Mouse (Mus musculus): ENCODE data around the gene Arpc4. TPM values are rescaled to one million over a fixed set of nuclear protein-coding genes. Genes with fewer than 3 reads are reported as not detected.

The Arpc4 gene
- polyA plus RNA-seq, 1 experiment from 2014 or later = 360 TPM

- H3K9me3 ChIP-seq = no peaks in the 10 kb centered on the region
- H3K27me3 ChIP-seq = no peaks in the 10 kb centered on the region
- WGBS = 93% methylated on average over 5 of the region's 5 CpGs
- H3K4me2 ChIP-seq (replicated peaks) = no peak overlapping the region
- H3K27ac ChIP-seq (replicated peaks) = no peak overlapping the region
- H3K36me3 ChIP-seq = peaks cover 27% of the 10 kb centered on the region
- no peak overlapping the region for H3K4me3 ChIP-seq
- H3K9ac ChIP-seq (replicated peaks) = no peak overlapping the region
- no peak for ATAC-seq (ENCODE audit: low FRiP score, low read depth)
- peaks cover 18% of the 10 kb centered on the region for H3K4me1 ChIP-seq
Measured at GRCm38 (mm10) chr6:113416416-113416815, 38.5 kb downstream of the Arpc4 start.

GRCm38 (mm10) chr6:113418441-113419198 lies 40.7 kb downstream of the Arpc4 start:
- peaks cover 18% of the 10 kb centered on the region for H3K4me1 ChIP-seq
- peak overlapping the region; percentile 73 for H3K9ac ChIP-seq (replicated peaks)
- H3K4me2 ChIP-seq (replicated peaks) = peak overlapping the region; percentile 88
- H3K36me3 ChIP-seq = peaks cover 25% of the 10 kb centered on the region
- H3K9me3 ChIP-seq = no peaks in the 10 kb centered on the region
- no peaks in the 10 kb centered on the region for H3K27me3 ChIP-seq
- WGBS = 18% methylated on average over 16 of the region's 16 CpGs
- H3K4me3 ChIP-seq = peak overlapping the region; percentile 60
- peak overlapping the region; percentile 22; the same call in 1 of the 2 replicates for H3K27ac ChIP-seq (replicated peaks)
- peak; percentile 68; the same call in 1 of the 2 replicates for ATAC-seq (ENCODE audit: low FRiP score, low read depth)

GRCm38 (mm10) chr6:113419199-113419587 lies 41.3 kb downstream of the Arpc4 start, which contains the start of gene Rpusd3:
Gene Rpusd3 (minus strand): TSS chr6:113419340.
- H3K4me1 ChIP-seq = peaks cover 18% of the 10 kb centered on the region

GRCm38 (mm10) chr6:113423000-113423399 lies 45.1 kb downstream of the Arpc4 start:
- H3K9me3 ChIP-seq = peaks cover 4% of the 10 kb centered on the region; the same call in 1 of the 2 replicates
- no peak overlapping the region for H3K4me3 ChIP-seq
- WGBS = 81% methylated on average over 4 of the region's 4 CpGs
- H3K9ac ChIP-seq (replicated peaks) = no peak overlapping the region
- H3K27ac ChIP-seq (replicated peaks) = no peak overlapping the region
- no peak for ATAC-seq (ENCODE audit: low FRiP score, low read depth)
- H3K36me3 ChIP-seq = no peaks in the 10 kb centered on the region
- peaks cover 11% of the 10 kb centered on the region for H3K4me1 ChIP-seq
- H3K27me3 ChIP-seq = no peaks in the 10 kb centered on the region
- no peak overlapping the region for H3K4me2 ChIP-seq (replicated peaks)

More at GRCm38 (mm10) chr6:113419199-113419587, 41.3 kb downstream of the Arpc4 start, which contains the start of gene Rpusd3:
- peak within 1 kb of the TSS; percentile 73 for H3K9ac ChIP-seq (replicated peaks)
- H3K9me3 ChIP-seq = no peaks in the 10 kb centered on the region
- peaks cover 25% of the 10 kb centered on the region for H3K36me3 ChIP-seq
- H3K27ac ChIP-seq (replicated peaks) = peak within 1 kb of the TSS; percentile 22; the same call in 1 of the 2 replicates
- peak within 1 kb of the TSS; percentile 60 for H3K4me3 ChIP-seq
- peak within 1 kb of the TSS; percentile 88 for H3K4me2 ChIP-seq (replicated peaks)
- WGBS = under 1% methylated on average over 25 of the region's 25 CpGs
- no peaks in the 10 kb centered on the region for H3K27me3 ChIP-seq
- peak; percentile 98 for ATAC-seq (ENCODE audit: low FRiP score, low read depth)

GRCm38 (mm10) chr6:113424187-113424586 lies 46.3 kb downstream of the Arpc4 start:
- Histone ChIP-seq H3K4me3 (no peak overlapping the region), H3K9ac (replicated peaks) (no peak overlapping the region), H3K27ac (replicated peaks) (no peak overlapping the region), H3K4me1 (peaks cover 4% of the 10 kb centered on the region; the same call in 1 of the 2 replicates), H3K36me3 (no peaks in the 10 kb centered on the region), H3K9me3 (peaks cover 4% of the 10 kb centered on the region; the same call in 1 of the 2 replicates), H3K27me3 (no peaks in the 10 kb centered on the region), H3K4me2 (replicated peaks) (no peak overlapping the region)
- 88% methylated on average over 7 of the region's 7 CpGs for WGBS
- no peak for ATAC-seq (ENCODE audit: low FRiP score, low read depth)

- no peak for ATAC-seq (ENCODE audit: low FRiP score, low read depth)
- no peaks in the 10 kb centered on the region for H3K36me3 ChIP-seq
- H3K27ac ChIP-seq (replicated peaks) = no peak overlapping the region
- H3K9me3 ChIP-seq = peaks cover 4% of the 10 kb centered on the region; the same call in 1 of the 2 replicates
- no peak overlapping the region for H3K9ac ChIP-seq (replicated peaks)
- 95% methylated on average over 4 of the region's 4 CpGs for WGBS
- no peaks in the 10 kb centered on the region for H3K27me3 ChIP-seq
- H3K4me1 ChIP-seq = no peaks in the 10 kb centered on the region
- no peak overlapping the region for H3K4me2 ChIP-seq (replicated peaks)
- no peak overlapping the region for H3K4me3 ChIP-seq
Measured at GRCm38 (mm10) chr6:113426696-113427095, 48.8 kb downstream of the Arpc4 start.

- H3K27ac ChIP-seq (replicated peaks) = no peak overlapping the region
- no peak for ATAC-seq (ENCODE audit: low FRiP score, low read depth)
- H3K36me3 ChIP-seq = no peaks in the 10 kb centered on the region
- H3K9ac ChIP-seq (replicated peaks) = no peak overlapping the region
- no peak overlapping the region for H3K4me3 ChIP-seq
- H3K27me3 ChIP-seq = no peaks in the 10 kb centered on the region
- H3K4me1 ChIP-seq = no peaks in the 10 kb centered on the region
- H3K4me2 ChIP-seq (replicated peaks) = no peak overlapping the region
- WGBS = 65% methylated on average over 3 of the region's 3 CpGs
- H3K9me3 ChIP-seq = peaks cover 4% of the 10 kb centered on the region; the same call in 1 of the 2 replicates
Measured at GRCm38 (mm10) chr6:113427397-113427796, 49.5 kb downstream of the Arpc4 start.

GRCm38 (mm10) chr6:113428006-113428405 lies 50.1 kb downstream of the Arpc4 start:
- Histone ChIP-seq H3K9ac (replicated peaks) (no peak overlapping the region), H3K36me3 (no peaks in the 10 kb centered on the region), H3K27me3 (no peaks in the 10 kb centered on the region), H3K4me1 (no peaks in the 10 kb centered on the region), H3K4me2 (replicated peaks) (no peak overlapping the region), H3K4me3 (no peak overlapping the region), H3K27ac (replicated peaks) (no peak overlapping the region), H3K9me3 (peaks cover 4% of the 10 kb centered on the region; the same call in 1 of the 2 replicates)
- ATAC-seq (ENCODE audit: low FRiP score, low read depth) = no peak
- WGBS = 92% methylated on average over 16 of the region's 16 CpGs

GRCm38 (mm10) chr6:113429965-113430364 lies 52.0 kb downstream of the Arpc4 start:
- 83% methylated on average over 3 of the region's 3 CpGs for WGBS
- Histone ChIP-seq H3K36me3 (no peaks in the 10 kb centered on the region), H3K4me2 (replicated peaks) (no peak overlapping the region), H3K4me3 (no peak overlapping the region), H3K27me3 (no peaks in the 10 kb centered on the region; the same call in 1 of the 2 replicates), H3K4me1 (no peaks in the 10 kb centered on the region), H3K9ac (replicated peaks) (no peak overlapping the region), H3K27ac (replicated peaks) (no peak overlapping the region), H3K9me3 (peaks cover 4% of the 10 kb centered on the region; the same call in 1 of the 2 replicates)
- no peak for ATAC-seq (ENCODE audit: low FRiP score, low read depth)

GRCm38 (mm10) chr6:113430846-113431245 lies 52.9 kb downstream of the Arpc4 start:
- Histone ChIP-seq H3K27ac (replicated peaks) (no peak overlapping the region), H3K36me3 (no peaks in the 10 kb centered on the region), H3K4me2 (replicated peaks) (no peak overlapping the region), H3K9me3 (peaks cover 4% of the 10 kb centered on the region; the same call in 1 of the 2 replicates), H3K27me3 (peaks cover 3% of the 10 kb centered on the region; the same call in 1 of the 2 replicates), H3K4me1 (no peaks in the 10 kb centered on the region), H3K9ac (replicated peaks) (no peak overlapping the region), H3K4me3 (no peak overlapping the region)
- 66% methylated on average over 3 of the region's 3 CpGs for WGBS
- ATAC-seq (ENCODE audit: low FRiP score, low read depth) = no peak

- Histone ChIP-seq H3K36me3 (no peaks in the 10 kb centered on the region), H3K9ac (replicated peaks) (no peak overlapping the region), H3K4me2 (replicated peaks) (no peak overlapping the region), H3K4me3 (no peak overlapping the region), H3K9me3 (peaks cover 4% of the 10 kb centered on the region; the same call in 1 of the 2 replicates), H3K4me1 (no peaks in the 10 kb centered on the region), H3K27me3 (peaks cover 3% of the 10 kb centered on the region; the same call in 1 of the 2 replicates), H3K27ac (replicated peaks) (no peak overlapping the region)
- no peak for ATAC-seq (ENCODE audit: low FRiP score, low read depth)
- 70% methylated on average over 3 of the region's 3 CpGs for WGBS
Measured at GRCm38 (mm10) chr6:113431801-113432200, 53.9 kb downstream of the Arpc4 start.

GRCm38 (mm10) chr6:113433661-113434060 lies 55.7 kb downstream of the Arpc4 start:
- Histone ChIP-seq H3K4me3 (no peak overlapping the region), H3K9me3 (no peaks in the 10 kb centered on the region), H3K27ac (replicated peaks) (no peak overlapping the region), H3K4me1 (no peaks in the 10 kb centered on the region), H3K9ac (replicated peaks) (no peak overlapping the region), H3K27me3 (peaks cover 3% of the 10 kb centered on the region; the same call in 1 of the 2 replicates), H3K4me2 (replicated peaks) (no peak overlapping the region), H3K36me3 (no peaks in the 10 kb centered on the region)
- no peak for ATAC-seq (ENCODE audit: low FRiP score, low read depth)
- 84% methylated on average over 3 of the region's 3 CpGs for WGBS
